Mouse (Mus musculus) E14TG2a.4 (cell line): Measurements from ENCODE around the gene Efcab6.

ENCODE experiments used
- CTCF ChIP-seq: conservative IDR thresholded peaks from 2 replicates; pipeline ENCODE4 v1.5.1; 2014; ENCODE audit warnings: low read length
- POU5F1 ChIP-seq: IDR thresholded peaks from 2 replicates; pipeline ENCODE4 v1.6.1; 2014; ENCODE audit warnings: low read length, borderline replicate concordance

DNA sequence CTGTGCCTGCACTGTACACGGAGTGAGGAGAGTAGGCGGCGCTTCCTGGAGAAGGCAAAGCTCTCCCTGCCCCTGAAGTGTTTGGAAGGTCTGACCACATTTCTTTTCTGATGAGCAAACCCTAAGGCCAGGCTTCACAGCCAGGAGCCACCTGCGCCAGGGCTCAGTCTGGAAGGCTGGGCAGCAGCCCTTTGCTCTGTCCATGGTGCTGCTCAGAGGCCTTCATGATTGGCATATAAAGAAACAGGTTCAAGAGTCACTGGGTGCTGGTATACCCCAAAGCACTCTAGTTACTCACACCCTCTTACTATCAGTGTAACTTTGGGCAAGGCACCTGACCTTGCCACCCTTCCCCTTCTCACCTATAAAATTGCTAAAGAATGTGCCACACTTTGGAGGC lies 140.5 kb downstream of the Efcab6 start:
- TF ChIP-seq CTCF, result no peak
- no peak for TF ChIP-seq POU5F1
